Mouse (Mus musculus) heart, embryonic 12.5 days (tissue): ENCODE measurements at regions not wholly inside any gene's neighbourhood (a gene's known extent, or its start where the extent isn't known, plus 50 kb on each side); places are given as distances from the start of the nearest gene placed in this dataset.

ENCODE experiments used
- ATAC-seq: fragments of 200-750 bp; cut with Nextera tagmentation; 2 replicates; pipeline ENCODE4 v1.8.0; 2017; ENCODE audit warnings: moderate TSS enrichment, moderate library complexity; ENCODE audit not compliant: insufficient number of reproducible peaks, low FRiP score
- H3K27ac ChIP-seq: fragments of 300-500 bp; sonication (generic); 2 replicates; pipeline ENCODE4 v1.5.1; 2016; ENCODE audit warnings: mild to moderate bottlenecking, moderate library complexity; ENCODE audit not compliant: poor library complexity, severe bottlenecking
- H3K27me3 ChIP-seq: fragments of 300-500 bp; sonication (generic); replicated peaks from 2 replicates; pipeline ENCODE4 v1.6.1; 2016; ENCODE audit warnings: mild to moderate bottlenecking, moderate library complexity
- H3K36me3 ChIP-seq: fragments of 300-500 bp; sonication (generic); 2 replicates; pipeline ENCODE4 v1.6.1; 2016; ENCODE audit warnings: mild to moderate bottlenecking, moderate library complexity
- H3K4me1 ChIP-seq: fragments of 300-500 bp; sonication (generic); replicated peaks from 2 replicates; pipeline ENCODE4 v1.6.1; 2016; ENCODE audit warnings: mild to moderate bottlenecking
- H3K4me2 ChIP-seq: fragments of 300-500 bp; sonication (generic); 2 replicates; pipeline ENCODE4 v1.6.1; 2016; ENCODE audit warnings: mild to moderate bottlenecking, moderate library complexity
- H3K4me3 ChIP-seq: fragments of 300-500 bp; sonication (generic); 2 replicates; pipeline ENCODE4 v1.5.1; 2016; ENCODE audit warnings: mild to moderate bottlenecking
- H3K9ac ChIP-seq: fragments of 300-500 bp; sonication (generic); 2 replicates; pipeline ENCODE4 v1.6.1; 2016; ENCODE audit warnings: mild to moderate bottlenecking, moderate library complexity
- H3K9me3 ChIP-seq: fragments of 300-500 bp; sonication (generic); replicated peaks from 2 replicates; pipeline ENCODE4 v1.6.1; 2016; ENCODE audit warnings: mild to moderate bottlenecking, moderate library complexity
- WGBS: fragments of 180-500 bp; shearing (Covaris S2); methylation state at CpG from one replicate; pipeline ENCODE4 v1.1.7; 2016; 5-methylcytosine and 5-hydroxymethylcytosine counted together

DNA sequence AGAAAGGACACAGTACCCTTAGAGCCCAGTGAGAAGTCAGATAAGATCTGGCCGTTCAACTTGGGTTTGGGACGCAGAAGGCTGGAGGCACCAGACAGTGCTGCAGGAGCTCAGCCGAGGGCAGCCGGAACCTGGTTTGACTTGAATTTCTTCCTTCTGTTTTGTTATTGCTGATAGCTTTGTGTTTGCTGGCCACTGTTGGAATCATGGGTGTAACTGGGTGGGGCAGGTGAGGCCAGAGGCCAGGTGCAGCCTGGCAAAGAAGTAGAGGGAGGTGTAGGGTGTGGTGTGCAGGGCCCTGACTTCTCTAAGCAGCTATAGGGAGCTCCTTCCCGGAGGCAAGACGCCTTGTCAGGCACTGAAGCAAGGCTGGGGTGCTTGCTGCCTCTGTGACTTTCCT lies 275.5 kb downstream of the Tbc1d1 start:
- Histone ChIP-seq H3K4me3 (no peak overlapping the region), H3K9ac (no peak overlapping the region), H3K4me2 (no peak overlapping the region), H3K4me1 (no peaks in the 10 kb centered on the region), H3K27ac (no peak overlapping the region), H3K9me3 (no peaks in the 10 kb centered on the region), H3K27me3 (no peaks in the 10 kb centered on the region), H3K36me3 (no peaks in the 10 kb centered on the region)
- 66% methylated on average over 6 of the region's 6 CpGs for WGBS
- no peak for ATAC-seq

DNA sequence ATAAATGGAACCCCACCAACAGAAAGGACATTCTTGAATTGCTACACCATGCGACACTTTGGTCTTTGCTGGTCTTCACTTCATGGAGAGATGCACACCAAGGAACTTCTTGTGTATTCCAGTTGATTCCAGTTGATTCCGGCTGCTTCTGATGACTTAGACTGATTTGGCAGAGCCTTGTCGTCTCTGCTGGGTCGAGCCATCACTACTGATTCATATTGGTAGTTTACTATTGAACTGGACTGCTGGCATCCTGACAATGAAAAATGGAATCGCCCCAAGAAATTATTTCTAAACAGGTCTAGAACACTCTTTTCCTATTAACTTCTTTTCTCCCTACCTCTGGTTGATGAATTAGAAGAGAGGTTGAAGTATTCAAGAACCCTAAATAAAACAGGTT lies 277.7 kb downstream of the Tbc1d1 start:
- Histone ChIP-seq H3K9me3 (no peaks in the 10 kb centered on the region), H3K4me3 (no peak overlapping the region), H3K27me3 (0 out of 2 replicates have a peak, but pooled peaks cover 3% of the 10 kb centered on the region), H3K4me2 (no peak overlapping the region), H3K36me3 (no peaks in the 10 kb centered on the region), H3K4me1 (no peaks in the 10 kb centered on the region), H3K9ac (no peak overlapping the region), H3K27ac (no peak overlapping the region)
- 86% methylated on average over 5 of the region's 5 CpGs for WGBS
- no peak for ATAC-seq

DNA sequence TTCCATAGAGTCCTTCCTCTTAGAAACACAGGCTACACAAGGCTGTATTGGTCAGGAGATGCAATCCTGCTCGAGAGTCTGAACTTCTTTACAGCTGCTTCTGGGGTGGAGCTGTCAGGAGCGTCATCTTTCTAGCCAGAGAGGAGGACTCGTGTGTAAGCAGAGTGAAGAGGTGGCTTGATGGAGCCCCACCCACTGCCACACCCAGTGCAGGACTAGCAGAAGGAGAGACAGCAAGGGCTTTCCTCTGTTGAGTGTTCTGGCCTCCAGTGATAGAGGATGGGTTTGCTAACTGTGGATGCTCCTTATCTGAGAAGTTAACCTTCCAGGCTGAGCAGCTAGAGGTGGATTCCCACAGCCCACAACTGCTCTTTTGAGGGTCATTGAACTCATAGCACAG lies 279.4 kb downstream of the Tbc1d1 start:
- Histone ChIP-seq H3K27me3 (0 out of 2 replicates have a peak, but pooled peaks cover 3% of the 10 kb centered on the region), H3K9ac (no peak overlapping the region), H3K27ac (no peak overlapping the region), H3K4me3 (no peak overlapping the region), H3K9me3 (no peaks in the 10 kb centered on the region), H3K4me1 (no peaks in the 10 kb centered on the region), H3K4me2 (no peak overlapping the region), H3K36me3 (no peaks in the 10 kb centered on the region)
- WGBS: 44% methylated on average over 3 of the region's 3 CpGs
- peak; percentile 72 for ATAC-seq

DNA sequence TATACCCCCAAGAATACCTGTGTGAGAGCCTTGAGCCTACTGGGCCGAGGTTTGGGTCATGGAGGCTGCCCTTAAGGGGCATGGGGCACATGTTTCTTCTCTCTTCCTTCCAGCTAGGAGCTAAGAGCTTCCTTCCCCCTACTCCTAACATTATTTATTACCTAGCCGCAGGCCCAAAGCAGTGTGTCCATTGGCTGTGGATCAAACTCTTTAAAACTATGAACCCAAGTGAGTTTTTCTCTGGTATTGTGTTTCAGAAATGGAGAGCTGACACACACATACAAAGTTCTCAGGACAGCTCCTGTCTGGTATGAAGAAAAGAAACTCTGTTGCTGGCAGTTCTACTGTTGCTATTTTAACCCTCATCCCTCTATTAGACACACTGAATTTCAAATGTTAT lies 279.9 kb downstream of the Tbc1d1 start:
- WGBS: 75% methylated on average over 2 of the region's 2 CpGs
- Histone ChIP-seq H3K9ac (no peak overlapping the region), H3K27me3 (0 out of 2 replicates have a peak, but pooled peaks cover 3% of the 10 kb centered on the region), H3K9me3 (no peaks in the 10 kb centered on the region), H3K36me3 (no peaks in the 10 kb centered on the region), H3K4me3 (no peak overlapping the region), H3K4me2 (no peak overlapping the region), H3K27ac (no peak overlapping the region), H3K4me1 (no peaks in the 10 kb centered on the region)
- ATAC-seq: no peak

- H3K4me2 ChIP-seq: no peak overlapping the region
- 0 out of 2 replicates have a peak, but pooled peaks cover 3% of the 10 kb centered on the region for H3K27me3 ChIP-seq
- 78% methylated on average over 5 of the region's 5 CpGs for WGBS
- H3K27ac ChIP-seq: no peak overlapping the region
- no peaks in the 10 kb centered on the region for H3K36me3 ChIP-seq
- no peaks in the 10 kb centered on the region for H3K4me1 ChIP-seq
- H3K9me3 ChIP-seq: no peaks in the 10 kb centered on the region
- ATAC-seq: no peak
- H3K4me3 ChIP-seq: no peak overlapping the region
- no peak overlapping the region for H3K9ac ChIP-seq
These were observed 281.6 kb downstream of the Tbc1d1 start for GRCm38 (mm10) chr5:64437720-64438119.

DNA sequence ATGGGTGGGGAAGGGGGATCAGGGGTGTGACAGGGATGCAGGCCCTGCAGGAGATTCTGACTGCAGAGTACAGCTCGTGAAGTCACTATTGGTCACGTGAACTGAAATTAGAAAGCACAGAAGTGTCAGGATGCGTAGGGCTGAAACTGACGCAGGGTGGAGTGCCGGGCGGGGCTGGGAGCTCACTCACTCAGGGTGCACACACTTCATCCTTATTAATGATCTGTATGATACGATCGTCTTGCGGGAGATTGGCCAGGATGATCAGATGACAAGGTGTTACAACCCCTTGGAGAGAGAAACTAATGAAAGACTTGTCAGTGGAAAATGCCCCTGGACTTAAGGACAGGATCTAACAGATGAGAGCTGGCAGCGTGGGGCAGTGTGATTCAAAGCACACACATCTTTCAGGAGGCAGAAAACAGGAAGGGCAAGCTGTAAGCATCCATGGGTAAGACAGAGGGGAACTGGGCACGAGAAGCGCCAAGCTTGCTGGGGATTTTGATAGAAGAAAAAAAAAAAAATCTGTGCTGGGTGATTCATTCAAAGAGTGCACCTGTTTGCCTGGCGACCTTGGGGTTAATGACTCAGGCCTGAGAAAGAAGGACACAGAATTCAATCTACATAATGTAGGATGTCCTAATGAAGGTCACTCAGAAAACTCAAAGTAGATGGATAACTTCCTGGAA lies 282.5 kb downstream of the Tbc1d1 start:
- H3K4me1 ChIP-seq: no peaks in the 10 kb centered on the region
- no peak for ATAC-seq
- H3K9me3 ChIP-seq: no peaks in the 10 kb centered on the region
- H3K27me3 ChIP-seq: 0 out of 2 replicates have a peak, but pooled peaks cover 3% of the 10 kb centered on the region
- H3K27ac ChIP-seq: no peak overlapping the region
- H3K9ac ChIP-seq: no peak overlapping the region
- no peak overlapping the region for H3K4me2 ChIP-seq
- no peaks in the 10 kb centered on the region for H3K36me3 ChIP-seq
- no peak overlapping the region for H3K4me3 ChIP-seq
- 80% methylated on average over 13 of the region's 13 CpGs for WGBS

DNA sequence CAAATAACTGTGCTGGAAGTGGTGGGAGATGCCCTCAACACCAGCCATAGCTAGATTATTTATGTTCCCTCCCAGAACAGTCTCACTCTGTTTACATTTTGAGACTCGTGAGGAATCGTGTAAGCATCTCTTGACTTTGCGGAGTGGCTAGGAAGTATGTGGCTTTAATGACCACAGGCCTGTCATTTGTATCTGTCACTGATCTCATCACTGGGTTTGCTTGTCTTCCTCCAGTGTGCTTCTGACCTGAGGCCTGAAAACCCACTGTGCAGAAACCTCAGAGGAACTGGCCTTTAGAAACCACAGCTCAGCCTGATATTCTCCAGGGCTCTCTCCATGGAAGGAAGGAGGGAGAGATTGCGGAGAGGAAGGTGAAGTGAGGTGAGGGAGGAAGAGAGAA lies 291.7 kb downstream of the Tbc1d1 start:
- Histone ChIP-seq H3K27me3 (no peaks in the 10 kb centered on the region), H3K36me3 (no peaks in the 10 kb centered on the region), H3K9ac (no peak overlapping the region), H3K4me2 (no peak overlapping the region), H3K9me3 (peaks cover 3% of the 10 kb centered on the region; the same call in 1 of the 2 replicates), H3K4me3 (no peak overlapping the region), H3K27ac (no peak overlapping the region), H3K4me1 (peaks cover 4% of the 10 kb centered on the region; the same call in 1 of the 2 replicates)
- WGBS: 28% methylated on average over 4 of the region's 4 CpGs
- ATAC-seq: no peak

- ATAC-seq: no peak
- Histone ChIP-seq H3K36me3 (no peaks in the 10 kb centered on the region), H3K9ac (no peak overlapping the region), H3K27ac (no peak overlapping the region), H3K4me3 (no peak overlapping the region), H3K9me3 (peaks cover 3% of the 10 kb centered on the region; the same call in 1 of the 2 replicates), H3K4me1 (peaks cover 2% of the 10 kb centered on the region; the same call in 1 of the 2 replicates), H3K4me2 (no peak overlapping the region), H3K27me3 (no peaks in the 10 kb centered on the region)
- WGBS: 39% methylated on average over 1 of the region's 1 CpGs
These were observed 296.7 kb downstream of the Tbc1d1 start for GRCm38 (mm10) chr5:64452668-64453334.

DNA sequence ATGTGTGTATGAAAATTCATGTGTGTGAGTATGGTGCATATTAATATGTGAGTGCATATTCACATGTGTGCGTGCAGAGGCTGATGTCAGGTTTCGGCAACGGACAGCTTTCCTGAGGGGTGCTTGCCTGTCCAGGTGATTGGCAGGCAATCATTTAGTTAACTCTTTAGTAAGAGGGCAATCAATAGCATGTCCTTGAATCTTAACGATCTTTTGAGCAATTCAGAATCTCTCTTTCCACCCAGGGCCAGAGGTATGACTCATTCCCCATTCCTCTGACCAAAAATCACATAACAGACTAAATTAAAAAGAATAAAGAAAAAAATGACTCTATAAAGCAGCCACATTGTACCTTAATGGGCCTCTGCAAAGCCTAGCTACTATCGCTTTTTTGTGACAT lies 303.7 kb downstream of the Tbc1d1 start:
- Histone ChIP-seq H3K9me3 (no peaks in the 10 kb centered on the region), H3K9ac (no peak overlapping the region), H3K4me3 (no peak overlapping the region), H3K27me3 (no peaks in the 10 kb centered on the region), H3K4me2 (no peak overlapping the region), H3K4me1 (no peaks in the 10 kb centered on the region), H3K27ac (no peak overlapping the region), H3K36me3 (no peaks in the 10 kb centered on the region)
- no peak for ATAC-seq
- 80% methylated on average over 5 of the region's 5 CpGs for WGBS

- Histone ChIP-seq H3K9ac (no peak overlapping the region), H3K4me1 (no peaks in the 10 kb centered on the region), H3K9me3 (no peaks in the 10 kb centered on the region), H3K4me3 (no peak overlapping the region), H3K36me3 (no peaks in the 10 kb centered on the region), H3K27ac (no peak overlapping the region), H3K27me3 (no peaks in the 10 kb centered on the region), H3K4me2 (no peak overlapping the region)
- ATAC-seq: no peak
- 71% methylated on average over 1 of the region's 1 CpGs for WGBS
These were observed 304.8 kb downstream of the Tbc1d1 start for GRCm38 (mm10) chr5:64460891-64461290.

DNA sequence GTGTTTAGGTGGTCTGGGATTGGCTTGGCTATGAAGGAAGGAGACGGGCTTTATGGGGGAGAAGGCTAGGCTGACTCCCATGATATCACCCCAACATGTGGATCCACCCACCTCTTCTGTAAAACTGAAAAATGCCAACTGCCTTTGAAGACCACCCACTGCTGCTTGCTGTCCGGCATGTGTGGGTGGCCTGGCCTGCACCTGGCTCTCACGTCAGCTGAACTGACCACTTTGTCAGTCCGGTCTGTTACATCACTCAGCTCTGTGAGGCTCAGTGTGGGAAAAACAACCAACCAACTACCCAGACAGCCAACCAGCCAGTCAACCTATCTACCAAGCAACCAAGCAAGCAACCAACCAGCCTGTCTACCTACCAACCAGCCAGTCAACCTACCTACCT lies 305.5 kb downstream of the Tbc1d1 start:
- H3K9ac ChIP-seq: no peak overlapping the region
- no peak overlapping the region for H3K4me3 ChIP-seq
- 77% methylated on average over 4 of the region's 4 CpGs for WGBS
- H3K4me2 ChIP-seq: no peak overlapping the region
- no peaks in the 10 kb centered on the region for H3K27me3 ChIP-seq
- no peaks in the 10 kb centered on the region for H3K4me1 ChIP-seq
- H3K27ac ChIP-seq: no peak overlapping the region
- no peaks in the 10 kb centered on the region for H3K9me3 ChIP-seq
- ATAC-seq: no peak
- H3K36me3 ChIP-seq: no peaks in the 10 kb centered on the region
